Mouse (Mus musculus): Measurements from ENCODE around the gene Acvrl1. TPM values are rescaled to one million over a fixed set of nuclear protein-coding genes. Genes with fewer than 3 reads are reported as not detected.
A peak's percentile ranks its signal among the peaks of the same experiment; 100 is the strongest.

Acvrl1 gene
- 10 to 100 TPM; 12.9 to 15.0 TPM for total RNA-seq (2021)
- long read RNA-seq, experiment 1, partial matches to known transcripts = 11 of 20 reads
- long read RNA-seq, experiment 1, other reads (novel, unspliced or antisense) = 5 of 20 reads
- long read RNA-seq, experiment 2, partial matches to known transcripts = 8 of 19 reads
- long read RNA-seq, experiment 2, other reads (novel, unspliced or antisense) = 6 of 19 reads

DNA sequence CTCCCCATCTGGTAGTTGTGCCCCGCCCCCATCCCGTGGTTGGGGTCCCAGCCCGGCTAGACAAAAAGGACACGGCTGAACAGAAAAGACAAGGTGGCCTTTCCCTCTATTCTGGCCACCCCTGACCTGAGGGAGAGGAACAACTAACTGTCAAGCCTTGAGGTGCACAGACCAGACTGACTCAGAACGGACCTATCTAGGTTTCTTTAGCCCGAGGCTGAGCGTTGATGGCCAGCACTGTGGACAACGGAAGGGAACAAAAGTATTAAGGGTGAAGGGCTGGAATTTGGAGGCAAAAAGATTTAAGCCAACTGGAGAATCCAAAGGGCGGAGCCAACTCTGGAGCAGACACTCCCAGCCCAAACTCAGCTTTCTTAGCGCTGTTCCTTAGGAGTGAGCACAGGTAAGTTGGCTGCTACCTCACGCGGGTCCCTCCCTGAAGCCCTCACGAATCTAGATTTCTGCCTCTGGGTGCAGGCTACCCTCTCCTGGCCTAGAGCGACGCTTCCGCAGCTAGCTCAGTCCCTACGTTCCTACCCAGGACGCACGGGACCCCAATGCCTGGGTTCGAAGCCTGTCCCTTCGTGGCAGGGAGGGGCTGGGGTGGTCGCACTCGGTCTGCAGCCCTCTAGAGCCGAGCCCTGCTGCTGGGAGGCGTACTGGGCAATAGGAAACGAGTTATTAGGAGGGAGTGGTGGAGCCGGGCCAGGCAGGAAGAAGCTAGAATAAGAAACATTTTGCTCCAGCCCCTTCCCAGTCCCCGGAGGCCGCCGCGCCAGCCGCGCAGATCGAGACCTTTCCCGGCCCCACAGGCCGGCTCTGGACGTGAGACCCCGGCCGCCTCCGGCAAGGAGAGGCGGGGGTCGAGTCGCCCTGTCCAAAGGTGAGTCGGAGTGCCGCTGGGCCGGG is at the start of gene Acvrl1:
Gene Acvrl1 (plus strand): TSS at position 342 of the 909 bp plus-strand sequence.
- intact Hi-C loops (cut with DNase I; ENCODE audit: low total_unique reads) = no loop called here
- peak; percentile 75 for DNase-seq

DNA sequence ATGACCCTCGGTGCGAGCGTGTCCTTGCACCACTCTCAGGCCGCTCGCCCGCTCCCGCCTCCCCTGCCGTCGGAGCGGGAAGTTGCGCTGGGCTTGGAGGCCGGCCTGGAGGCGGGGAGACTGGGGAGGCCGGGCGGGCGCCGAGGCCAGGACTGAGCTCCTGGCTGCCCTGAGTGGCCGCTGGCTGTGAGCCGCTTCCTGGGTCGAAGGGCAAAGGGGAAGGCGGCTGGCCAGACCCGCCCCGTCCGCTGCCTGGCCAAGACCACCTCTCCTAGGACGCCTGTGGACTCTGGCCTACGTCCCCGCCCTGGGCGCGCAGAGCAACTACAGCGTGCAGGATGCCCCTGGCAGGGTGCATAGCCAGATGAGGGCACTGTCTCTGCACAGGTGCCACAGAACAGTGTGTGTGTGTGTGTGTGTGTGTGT is 49.6 kb upstream of the Acvrl1 start:
- peak; percentile 90 for DNase-seq
- intact Hi-C loops (cut with DNase I; ENCODE audit: low total_unique reads) = no loop called here

DNA sequence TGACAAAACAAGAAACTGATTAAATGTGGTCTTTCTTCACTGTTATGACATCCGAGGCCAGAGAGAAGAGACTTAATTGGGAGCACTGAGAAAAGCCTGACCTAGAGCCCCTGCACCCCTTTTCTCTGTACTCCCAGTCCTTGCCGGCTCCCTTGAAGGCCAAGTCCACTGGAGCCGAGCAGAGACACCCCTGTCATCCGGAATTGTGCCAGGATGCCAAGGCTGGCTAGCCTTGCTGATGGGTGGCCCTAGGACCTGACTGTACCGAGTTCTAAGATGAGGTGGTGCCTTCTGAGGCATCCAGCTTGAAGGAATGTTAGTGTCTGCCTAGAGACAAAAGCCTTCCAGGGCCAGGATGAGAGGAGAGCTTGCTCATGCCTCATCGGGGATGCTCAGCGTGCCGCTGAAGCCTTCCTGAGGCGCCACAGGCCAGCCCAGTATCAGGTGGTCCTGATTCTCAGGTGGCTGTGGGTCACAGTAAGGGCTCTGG is 48.2 kb upstream of the Acvrl1 start:
- no peak for DNase-seq
- intact Hi-C loops (cut with DNase I; ENCODE audit: low total_unique reads) = no loop called here

DNA sequence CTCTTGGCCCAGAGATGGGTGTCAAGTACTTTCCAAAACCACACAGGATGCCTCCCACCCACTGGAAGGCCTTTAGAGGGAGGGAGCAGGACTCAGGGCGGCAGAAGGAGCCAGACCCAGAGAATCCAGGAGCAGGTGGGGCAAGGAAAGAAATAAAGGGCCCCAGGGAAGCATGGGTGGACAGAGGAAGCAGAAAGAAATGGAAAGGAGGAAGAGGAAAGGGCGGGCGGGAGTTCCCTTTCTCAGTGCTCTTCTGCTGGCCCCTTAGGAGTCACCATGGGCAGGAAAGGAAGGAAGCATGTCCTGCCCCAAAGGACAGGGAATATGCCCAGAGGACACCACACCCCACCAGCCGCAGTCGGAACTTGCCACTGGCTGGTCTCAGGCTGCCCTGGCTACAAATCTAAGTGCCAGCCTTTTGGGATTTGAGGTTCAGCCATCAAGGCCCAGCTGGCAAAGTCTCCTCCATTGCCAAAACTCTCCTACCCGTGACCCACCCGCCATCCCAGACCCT is 47.2 kb upstream of the Acvrl1 start:
- DNase-seq = no peak
- intact Hi-C loops (cut with DNase I; ENCODE audit: low total_unique reads) = no loop called here

DNA sequence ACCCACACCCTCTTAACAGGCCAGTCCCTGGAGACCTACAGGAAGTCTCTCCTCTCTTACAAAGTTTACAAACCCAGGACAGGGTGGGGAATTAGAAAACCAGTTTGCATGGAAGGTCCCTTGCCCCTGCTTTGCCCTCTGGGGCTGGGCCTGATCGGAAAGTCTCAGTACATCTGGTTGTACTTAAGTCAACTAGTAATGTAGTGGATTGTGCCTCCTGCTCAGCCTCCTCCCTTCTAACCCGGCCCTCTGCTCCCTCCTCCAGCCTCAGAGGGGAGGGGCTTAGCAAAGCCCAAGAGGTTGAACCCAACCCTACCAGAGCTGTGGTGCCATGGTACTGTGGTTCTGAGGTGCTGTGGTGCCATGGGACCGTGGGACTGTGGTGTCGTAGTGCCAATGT is 46.1 kb upstream of the Acvrl1 start:
- intact Hi-C loops (cut with DNase I; ENCODE audit: low total_unique reads) = no loop called here
- peak; percentile 40 for DNase-seq

DNA sequence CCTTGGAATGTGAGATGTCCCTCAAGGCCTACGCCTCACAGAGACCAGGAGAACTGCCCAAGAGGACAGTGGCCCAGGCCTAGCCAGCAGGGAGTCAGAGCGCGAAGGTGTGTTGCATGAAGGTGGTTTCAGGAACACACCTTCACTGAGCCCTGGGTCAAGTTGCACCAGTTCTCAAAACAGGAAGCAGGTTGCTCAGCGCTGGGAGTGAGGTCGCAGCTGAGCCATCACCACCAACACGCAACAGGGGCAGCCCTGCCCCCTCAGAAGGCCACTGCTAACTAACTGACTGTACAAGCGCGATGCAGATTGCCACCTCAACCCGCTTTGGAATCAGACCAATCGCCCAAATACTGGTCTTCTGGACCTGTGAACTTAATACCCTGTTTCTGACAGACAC is 43.8 kb upstream of the Acvrl1 start:
- no peak for DNase-seq
- intact Hi-C loops (cut with DNase I; ENCODE audit: low total_unique reads) = no loop called here

DNA sequence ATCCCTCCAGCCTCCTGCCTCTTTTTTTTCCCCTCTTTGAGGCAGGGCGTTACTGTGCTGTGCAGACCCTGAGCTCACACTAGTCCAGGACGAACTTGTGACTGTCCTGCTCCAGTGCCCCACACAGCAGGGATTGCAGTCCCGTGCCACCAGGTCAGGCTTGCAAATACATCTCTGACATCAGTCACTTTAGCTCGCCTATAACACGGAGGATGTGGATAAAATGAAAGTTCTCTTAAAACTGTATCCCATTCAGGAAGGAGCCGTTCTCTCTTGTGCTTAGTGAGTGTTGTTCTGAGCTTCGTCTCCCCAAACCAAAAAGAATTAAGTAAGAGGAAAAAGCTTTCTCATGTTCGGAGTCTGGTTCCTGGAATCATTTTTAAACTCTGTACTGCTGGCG is 41.9 kb upstream of the Acvrl1 start:
- DNase-seq = no peak
- intact Hi-C loops (cut with DNase I; ENCODE audit: low total_unique reads) = no loop called here

DNA sequence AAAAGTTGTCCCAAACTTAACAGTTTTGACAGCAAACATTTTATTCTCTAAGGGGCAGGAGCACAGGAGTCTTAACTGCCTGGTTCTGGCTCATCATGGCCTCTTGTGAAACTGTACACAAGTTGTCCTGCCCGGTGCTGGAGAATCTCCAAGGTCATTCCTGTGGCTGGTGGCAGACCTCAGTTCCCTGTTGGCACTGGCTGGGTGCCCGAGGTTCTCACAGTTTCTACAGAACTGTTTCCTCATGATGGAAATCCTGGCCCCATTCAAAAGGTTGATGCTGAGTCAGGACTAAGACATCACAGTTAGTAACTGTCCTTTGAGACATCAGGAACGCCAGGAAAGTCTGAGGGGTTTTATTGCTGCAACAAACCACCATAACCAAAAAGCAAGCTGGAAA is 41.4 kb upstream of the Acvrl1 start:
- intact Hi-C loops (cut with DNase I; ENCODE audit: low total_unique reads) = no loop called here
- DNase-seq = peak; percentile 63

DNA sequence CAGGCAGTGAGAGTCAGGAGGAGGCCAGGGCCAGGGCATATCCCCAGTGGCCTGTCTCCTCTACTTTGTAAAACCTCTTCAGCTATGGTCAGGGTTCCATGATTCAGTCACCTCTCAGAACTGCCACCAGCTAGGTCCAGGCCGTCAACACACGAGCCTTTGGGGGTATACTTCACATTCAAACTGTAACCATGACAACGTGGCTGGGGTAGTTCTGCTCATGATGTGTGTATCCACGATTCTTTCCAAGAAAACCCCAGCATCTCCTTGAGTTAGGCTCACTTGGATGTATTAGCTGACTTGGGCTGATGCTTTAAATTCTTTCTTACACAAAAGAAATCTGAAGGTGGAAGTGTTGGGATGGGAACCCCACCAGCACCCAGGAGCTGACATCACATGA is 40.0 kb upstream of the Acvrl1 start:
- DNase-seq = no peak
- intact Hi-C loops (cut with DNase I; ENCODE audit: low total_unique reads) = no loop called here

DNA sequence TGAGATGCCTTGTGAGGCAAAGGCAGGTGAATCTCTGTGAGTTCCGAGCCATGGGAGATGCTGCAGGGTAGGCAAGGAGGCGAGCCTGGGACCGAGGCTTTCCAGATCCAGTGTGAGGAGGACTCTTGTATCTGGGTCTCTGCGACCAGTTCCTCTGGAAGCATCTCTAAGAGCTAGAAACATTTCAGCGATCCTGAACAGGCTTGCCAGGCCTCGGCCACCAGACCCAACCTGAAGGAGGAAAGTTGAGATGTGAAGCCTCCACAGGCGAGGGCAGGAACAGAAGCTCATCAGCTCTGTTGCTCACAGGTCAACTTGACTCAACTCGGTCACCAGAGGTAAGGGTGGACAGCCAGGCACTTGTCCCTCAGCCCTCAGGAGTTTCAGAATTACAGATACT is 36.8 kb upstream of the Acvrl1 start:
- no peak for DNase-seq
- intact Hi-C loops (cut with DNase I; ENCODE audit: low total_unique reads) = no loop called here

DNA sequence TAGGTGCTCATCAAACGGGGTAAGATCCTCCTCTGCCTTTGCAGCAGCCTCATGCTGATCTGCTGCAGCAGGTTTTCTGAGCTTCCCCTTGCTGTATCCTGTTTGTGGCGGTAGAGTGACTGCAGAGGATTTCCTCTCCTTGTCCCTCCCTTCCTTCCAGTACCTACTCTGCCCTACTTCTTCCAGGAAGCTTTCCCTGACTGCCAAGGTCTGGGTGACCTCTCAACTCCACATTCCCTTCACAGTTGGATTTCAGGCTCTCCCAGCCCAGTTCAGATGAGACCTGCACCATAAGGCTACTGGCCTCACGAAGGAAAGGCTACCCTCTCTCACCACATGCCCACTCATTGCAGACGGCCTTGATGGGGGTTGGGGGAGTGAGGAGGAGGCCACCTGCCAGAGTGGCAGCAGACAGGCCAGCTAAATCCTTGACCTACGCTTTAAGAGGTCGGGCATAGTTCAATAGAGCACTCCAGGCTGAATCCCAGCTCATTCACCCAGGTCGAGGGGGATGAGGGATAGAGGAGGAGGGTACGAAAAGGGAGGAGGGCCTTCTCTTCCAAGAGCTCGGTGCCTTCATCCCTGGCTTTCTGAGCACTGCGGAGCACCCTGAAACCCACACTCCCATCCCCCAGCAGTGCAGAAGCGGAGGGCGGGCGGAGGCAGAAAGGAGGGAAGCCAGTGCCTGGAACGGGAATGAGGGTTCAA is 36.0 kb upstream of the Acvrl1 start:
- intact Hi-C loops (cut with DNase I; ENCODE audit: low total_unique reads) = no loop called here
- DNase-seq = no peak

DNA sequence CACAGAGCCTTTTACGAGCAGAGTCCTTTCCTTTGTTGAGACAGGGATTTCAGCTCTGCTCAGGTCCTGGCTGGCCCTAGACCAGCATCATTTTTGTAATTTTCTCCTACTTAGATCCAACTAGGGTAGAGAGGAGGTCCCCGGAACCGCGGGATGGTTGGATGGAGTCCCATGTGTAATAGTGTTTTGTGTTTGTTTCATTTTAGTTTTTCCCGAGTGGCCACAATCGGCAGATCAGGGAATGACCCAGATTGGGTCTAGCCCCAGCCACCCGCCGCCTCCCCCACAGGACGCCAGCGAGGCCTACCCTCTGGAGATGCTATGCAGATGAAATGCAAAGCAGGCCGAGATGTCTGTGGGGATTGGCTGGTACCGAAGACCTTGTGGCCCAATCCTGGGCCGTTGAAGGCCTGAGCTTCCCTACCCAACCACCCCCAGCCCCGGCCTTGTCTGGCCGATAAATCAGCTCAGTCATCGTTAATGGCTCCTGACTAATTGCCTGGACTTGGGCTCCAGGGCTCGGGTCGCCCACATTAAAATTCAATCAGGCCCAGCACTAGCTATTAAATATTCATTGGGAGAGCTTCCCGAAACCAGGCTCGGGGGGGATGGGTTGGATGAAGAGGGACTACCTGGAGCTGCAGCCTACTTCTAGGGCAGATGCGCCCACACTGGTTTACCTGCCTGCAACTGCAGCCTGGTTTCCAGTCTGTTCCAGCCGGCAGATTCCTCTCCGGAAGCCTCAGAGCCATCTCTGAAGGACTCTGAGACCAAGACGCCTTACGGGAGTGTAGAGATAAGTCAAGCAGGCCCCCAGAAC is 35.3 kb upstream of the Acvrl1 start:
- no peak for DNase-seq
- intact Hi-C loops (cut with DNase I; ENCODE audit: low total_unique reads) = no loop called here

DNA sequence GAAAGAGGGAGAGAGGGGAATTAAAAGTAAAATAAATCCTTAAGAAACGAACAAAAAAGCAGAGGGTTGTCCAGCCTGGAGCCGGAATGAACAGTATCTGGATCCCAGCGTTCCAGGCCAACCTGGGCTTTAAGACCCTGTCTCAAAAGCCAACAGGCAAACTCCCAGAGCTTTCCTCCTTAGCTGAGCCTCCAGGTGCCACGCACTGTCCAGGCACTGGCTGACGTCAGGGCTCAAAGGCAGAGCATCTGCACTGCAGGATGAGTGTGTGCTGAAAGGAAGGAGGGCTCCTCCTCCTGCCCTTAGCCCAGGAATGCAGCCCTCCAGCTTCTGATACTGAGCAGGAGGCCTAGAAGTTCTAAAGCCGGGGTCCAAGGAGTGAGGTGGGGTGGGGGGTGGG is 34.3 kb upstream of the Acvrl1 start:
- intact Hi-C loops (cut with DNase I; ENCODE audit: low total_unique reads) = no loop called here

DNA sequence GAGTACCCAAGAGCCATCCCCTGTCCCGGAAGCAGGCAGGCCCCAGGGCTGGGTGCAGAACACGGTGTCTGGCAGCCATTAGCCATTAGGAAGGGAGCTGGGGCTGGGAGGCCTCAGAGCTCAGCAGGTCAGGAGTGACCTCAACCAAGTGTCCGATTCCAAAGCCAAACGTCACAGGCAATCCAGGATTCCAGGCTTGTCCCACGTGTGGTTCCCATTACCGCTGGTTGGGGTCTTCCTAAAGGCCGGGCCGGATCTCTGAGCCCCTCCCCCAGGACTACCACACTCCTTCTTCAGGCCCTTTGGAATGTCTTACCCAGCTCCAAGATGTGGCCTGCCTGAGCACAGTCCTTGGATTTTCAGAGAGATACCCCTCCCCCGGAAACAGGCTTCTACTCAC is 33.3 kb upstream of the Acvrl1 start:
- intact Hi-C loops (cut with DNase I; ENCODE audit: low total_unique reads) = no loop called here
- no peak for DNase-seq

More for the DNA sequence above, 34.3 kb upstream of the Acvrl1 start:
- no peak for DNase-seq

DNA sequence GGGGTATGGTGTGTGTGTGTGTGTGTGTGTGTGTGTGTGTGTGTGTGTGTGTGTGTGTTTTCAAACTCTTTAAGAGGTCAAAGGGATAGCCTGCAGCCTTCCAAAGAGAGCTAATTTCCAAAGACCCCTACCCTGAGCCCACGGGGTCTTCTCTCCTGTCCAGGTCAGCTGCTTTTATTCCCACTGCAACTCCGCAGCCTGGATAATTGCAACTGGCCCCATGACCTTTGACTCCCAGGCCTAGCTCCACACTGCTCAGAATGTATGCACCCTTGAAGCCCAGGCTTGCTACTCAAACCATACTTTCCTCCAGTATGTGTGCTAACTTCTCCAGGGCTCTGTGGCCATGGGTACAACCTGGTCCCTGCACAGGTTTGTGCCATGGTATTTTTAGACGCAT is 32.9 kb upstream of the Acvrl1 start:
- intact Hi-C loops (cut with DNase I; ENCODE audit: low total_unique reads) = no loop called here
- DNase-seq = no peak

DNA sequence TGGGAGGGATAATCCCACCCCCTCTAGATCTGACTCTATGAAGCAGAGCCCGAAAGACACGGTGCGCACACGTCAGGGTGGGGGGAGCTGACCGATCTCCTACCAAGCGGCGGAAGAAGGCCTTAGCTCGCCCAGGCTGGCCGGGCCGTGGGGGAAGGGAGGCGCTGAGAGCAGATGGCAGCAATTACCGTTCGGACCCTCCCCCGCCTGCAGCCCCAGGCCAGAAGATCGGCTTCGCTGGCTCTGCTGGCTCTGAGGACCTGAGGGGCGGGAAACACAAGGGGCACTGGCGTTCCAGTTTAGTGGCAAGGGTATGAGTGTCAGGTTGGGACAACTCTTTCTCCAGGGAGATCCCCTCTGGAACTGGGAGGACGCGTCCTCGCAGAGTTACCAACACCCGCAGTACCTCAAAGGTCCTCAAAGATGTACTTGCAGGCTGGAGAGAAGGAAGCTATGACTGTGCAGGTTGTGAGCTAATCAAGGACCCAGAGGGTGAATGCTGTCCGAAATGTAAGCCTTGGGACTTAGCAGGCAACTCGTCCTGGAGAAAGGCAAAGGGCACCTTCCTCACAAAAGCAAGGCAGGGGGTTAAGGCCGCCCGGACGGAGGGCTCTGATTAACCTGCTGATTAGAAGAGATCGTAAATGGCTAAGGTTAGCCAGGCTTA is 30.2 kb upstream of the Acvrl1 start:
- DNase-seq = peak; percentile 48
- intact Hi-C loops (cut with DNase I; ENCODE audit: low total_unique reads) = no loop called here

DNA sequence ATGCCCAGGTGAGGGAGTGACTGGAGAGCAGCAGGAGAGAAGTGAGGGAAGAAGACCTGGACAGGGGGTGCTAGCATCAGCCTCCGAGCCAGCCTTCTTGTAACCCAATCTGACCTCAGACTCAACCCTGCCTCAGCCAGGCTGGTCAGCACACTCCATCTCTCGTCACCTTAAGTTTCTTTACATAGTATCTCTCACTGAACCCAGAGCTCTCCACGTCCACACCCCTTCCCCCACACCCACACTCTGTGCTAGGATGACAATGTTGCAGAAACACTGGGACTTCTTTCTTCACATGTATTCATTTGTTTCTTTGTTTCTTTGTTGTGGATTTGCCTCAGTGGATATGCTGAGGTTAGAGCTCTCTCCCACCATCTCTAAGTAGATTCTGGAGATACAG is 27.3 kb upstream of the Acvrl1 start:
- intact Hi-C loops (cut with DNase I; ENCODE audit: low total_unique reads) = no loop called here
- DNase-seq = no peak

DNA sequence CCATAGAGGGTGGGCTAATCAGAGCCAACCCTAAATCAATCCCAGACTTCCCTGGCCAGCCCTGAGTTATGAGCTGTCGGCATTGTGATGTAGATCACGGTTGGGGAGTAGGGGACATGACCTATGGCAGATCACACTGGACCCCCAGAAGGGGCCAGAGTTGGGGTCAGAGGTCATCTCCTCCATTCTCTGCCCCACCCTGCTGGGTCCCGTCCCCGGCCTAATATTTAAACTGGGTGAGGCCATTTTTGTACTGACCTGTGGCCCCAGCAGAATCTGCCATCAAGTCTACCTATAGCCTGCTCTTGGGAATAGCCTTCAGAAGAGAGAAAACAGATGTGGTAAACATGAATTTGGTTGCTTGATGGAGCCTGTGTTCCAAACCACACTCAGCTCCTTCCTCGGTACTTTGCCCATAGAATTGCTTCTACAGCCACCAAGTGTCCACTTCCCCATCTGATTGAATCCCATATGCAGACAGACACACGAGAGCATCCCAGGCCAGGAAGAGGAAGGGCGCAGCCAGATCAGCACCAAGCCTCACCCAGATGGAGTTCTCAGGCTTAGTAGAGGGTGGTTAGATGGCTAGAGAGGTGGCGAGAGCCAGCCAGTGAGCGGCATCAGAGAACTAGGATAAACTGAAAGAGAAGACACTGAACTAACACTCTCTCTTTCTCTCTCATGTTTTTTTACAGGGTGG is 24.6 kb upstream of the Acvrl1 start:
- no peak for DNase-seq
- intact Hi-C loops (cut with DNase I; ENCODE audit: low total_unique reads) = no loop called here
